Mouse (Mus musculus) hindbrain, embryonic 14.5 days (tissue): ENCODE measurements at regions not wholly inside any gene's neighbourhood (a gene's known extent, or its start where the extent isn't known, plus 50 kb on each side); places are given as distances from the start of the nearest gene placed in this dataset.

Experiments used
- ATAC-seq: fragments of 200-750 bp; cut with Nextera tagmentation; 2 replicates; pipeline ENCODE4 v1.8.0; 2017; ENCODE audit warnings: moderate number of reproducible peaks, mild to moderate bottlenecking, moderate TSS enrichment, moderate library complexity; ENCODE audit not compliant: low FRiP score
- DNase-seq: peaks from one replicate; pipeline ENCODE4 v3.0.0-alpha.2; 2015; ENCODE audit warnings: low spot score
- H3K27ac ChIP-seq: fragments of 300-500 bp; sonication (generic); 2 replicates; pipeline ENCODE4 v1.5.1; 2014; ENCODE audit warnings: mild to moderate bottlenecking, moderate library complexity
- H3K27me3 ChIP-seq: fragments of 300-500 bp; sonication (generic); 2 replicates; pipeline ENCODE4 v1.6.1; 2014; ENCODE audit warnings: mild to moderate bottlenecking, low read length, mixed read lengths; ENCODE audit not compliant: control insufficient read depth, insufficient read depth
- H3K36me3 ChIP-seq: fragments of 300-500 bp; sonication (generic); replicated peaks from 2 replicates; pipeline ENCODE4 v1.6.1; 2014; ENCODE audit not compliant: control insufficient read depth, insufficient read depth
- H3K4me1 ChIP-seq: fragments of 300-500 bp; sonication (generic); replicated peaks from 2 replicates; pipeline ENCODE4 v1.6.1; 2014; ENCODE audit warnings: antibody characterized with exemption, low read length, mixed read lengths; ENCODE audit not compliant: control insufficient read depth, insufficient read depth
- H3K4me2 ChIP-seq: fragments of 300-500 bp; sonication (generic); replicated peaks from 2 replicates; pipeline ENCODE4 v1.6.1; 2014; ENCODE audit warnings: mild to moderate bottlenecking, moderate library complexity
- H3K4me3 ChIP-seq: fragments of 300-500 bp; sonication (generic); replicated peaks from 2 replicates; pipeline ENCODE4 v1.5.1; 2014; ENCODE audit warnings: mild to moderate bottlenecking, low read length
- H3K9ac ChIP-seq: fragments of 300-500 bp; sonication (generic); 2 replicates; pipeline ENCODE4 v1.6.1; 2014
- H3K9me3 ChIP-seq: fragments of 300-500 bp; sonication (generic); 2 replicates; pipeline ENCODE4 v1.6.1; 2016; ENCODE audit warnings: low read length; ENCODE audit not compliant: control insufficient read depth
- WGBS: fragments of 180-500 bp; shearing (Covaris S2); extraction: QIAGEN DNeasy Blood & Tissue Kit; methylation state at CpG from one replicate; pipeline ENCODE4 v1.1.7; 2014; 5-methylcytosine and 5-hydroxymethylcytosine counted together

GRCm38 (mm10) chr9:69568222-69568621 is 114.8 kb downstream of the Anxa2 start:
- Histone ChIP-seq H3K27me3 (no peaks in the 10 kb centered on the region), H3K4me2 (no peak overlapping the region), H3K9ac (no peak overlapping the region), H3K4me3 (no peak overlapping the region), H3K9me3 (no peaks in the 10 kb centered on the region), H3K4me1 (no peaks in the 10 kb centered on the region), H3K36me3 (no peaks in the 10 kb centered on the region), H3K27ac (no peak overlapping the region)
- DNase-seq (no peak), ATAC-seq (no peak)
- 59% methylated on average over 3 of the region's 3 CpGs for WGBS

- no peaks in the 10 kb centered on the region for H3K27me3 ChIP-seq
- H3K27ac ChIP-seq = no peak overlapping the region
- H3K36me3 ChIP-seq = no peaks in the 10 kb centered on the region
- no peak overlapping the region for H3K9ac ChIP-seq
- no peak overlapping the region for H3K4me3 ChIP-seq
- WGBS = 67% methylated on average over 6 of the region's 6 CpGs
- H3K4me1 ChIP-seq = no peaks in the 10 kb centered on the region
- no peak for DNase-seq
- no peaks in the 10 kb centered on the region for H3K9me3 ChIP-seq
- no peak for ATAC-seq
- H3K4me2 ChIP-seq = no peak overlapping the region
Measured at GRCm38 (mm10) chr9:69566996-69567395, 113.6 kb downstream of the Anxa2 start.

GRCm38 (mm10) chr9:69543241-69543640 is 89.8 kb downstream of the Anxa2 start:
- Histone ChIP-seq H3K4me1 (no peaks in the 10 kb centered on the region), H3K36me3 (no peaks in the 10 kb centered on the region), H3K9me3 (no peaks in the 10 kb centered on the region), H3K27me3 (no peaks in the 10 kb centered on the region), H3K9ac (no peak overlapping the region), H3K27ac (no peak overlapping the region), H3K4me2 (no peak overlapping the region), H3K4me3 (no peak overlapping the region)
- ATAC-seq = no peak
- no peak for DNase-seq
- 70% methylated on average over 5 of the region's 5 CpGs for WGBS
